Mouse (Mus musculus) kidney, embryonic 14.5 days (tissue): ENCODE results near the gene Ythdf1. TPM values are rescaled to one million over a fixed set of nuclear protein-coding genes. Genes with fewer than 3 reads are reported as not detected.

ENCODE experiments used
- ATAC-seq: fragments of 200-750 bp; cut with Nextera tagmentation; 2 replicates; pipeline ENCODE4 v1.8.0; 2017; ENCODE audit warnings: moderate number of reproducible peaks, mild to moderate bottlenecking, moderate TSS enrichment, moderate library complexity; ENCODE audit not compliant: low FRiP score, low TSS enrichment
- H3K27ac ChIP-seq: fragments of 300-500 bp; sonication (generic); 2 replicates; pipeline ENCODE4 v1.5.1; 2014; ENCODE audit warnings: low read depth, mild to moderate bottlenecking, low read length, moderate library complexity, mixed read lengths
- H3K27me3 ChIP-seq: fragments of 300-500 bp; sonication (generic); 2 replicates; pipeline ENCODE4 v1.6.1; 2014; ENCODE audit warnings: mild to moderate bottlenecking, low read length; ENCODE audit not compliant: control insufficient read depth, insufficient read depth
- H3K36me3 ChIP-seq: fragments of 300-500 bp; sonication (generic); 2 replicates; pipeline ENCODE4 v1.6.1; 2014; ENCODE audit warnings: low read length, mixed read lengths; ENCODE audit not compliant: control insufficient read depth, insufficient read depth
- H3K4me1 ChIP-seq: fragments of 300-500 bp; sonication (generic); 2 replicates; pipeline ENCODE4 v1.6.1; 2014; ENCODE audit warnings: low read length, mixed read lengths; ENCODE audit not compliant: control insufficient read depth, insufficient read depth
- H3K4me2 ChIP-seq: fragments of 300-500 bp; sonication (generic); replicated peaks from 2 replicates; pipeline ENCODE4 v1.6.1; 2014; ENCODE audit warnings: low read depth, mild to moderate bottlenecking, low read length
- H3K4me3 ChIP-seq: fragments of 300-500 bp; sonication (generic); 2 replicates; pipeline ENCODE4 v1.5.1; 2014; ENCODE audit warnings: mild to moderate bottlenecking, low read length
- H3K9ac ChIP-seq: fragments of 300-500 bp; sonication (generic); 2 replicates; pipeline ENCODE4 v1.6.1; 2014; ENCODE audit warnings: low read depth, mild to moderate bottlenecking, low read length, moderate library complexity
- H3K9me3 ChIP-seq: fragments of 300-500 bp; sonication (generic); 2 replicates; pipeline ENCODE4 v1.6.1; 2016; ENCODE audit warnings: low read length; ENCODE audit not compliant: control insufficient read depth
- WGBS: fragments of 180-500 bp; shearing (Covaris S2); extraction: QIAGEN DNeasy Blood & Tissue Kit; methylation state at CpG from one replicate; pipeline ENCODE4 v1.1.7; 2014; 5-methylcytosine and 5-hydroxymethylcytosine counted together
- polyA plus RNA-seq: library from polyadenylated mRNA; unstranded; fragments of >200 nt; fragmentation: Nextera tagmentation; extraction: Ambion mirVana; gene quantifications from 2 replicates; pipeline ENCODE4 v1.2.1, GENCODE M21; 2014

Gene Ythdf1
- 48.7 and 75.4 TPM in 2 replicates for polyA plus RNA-seq

DNA sequence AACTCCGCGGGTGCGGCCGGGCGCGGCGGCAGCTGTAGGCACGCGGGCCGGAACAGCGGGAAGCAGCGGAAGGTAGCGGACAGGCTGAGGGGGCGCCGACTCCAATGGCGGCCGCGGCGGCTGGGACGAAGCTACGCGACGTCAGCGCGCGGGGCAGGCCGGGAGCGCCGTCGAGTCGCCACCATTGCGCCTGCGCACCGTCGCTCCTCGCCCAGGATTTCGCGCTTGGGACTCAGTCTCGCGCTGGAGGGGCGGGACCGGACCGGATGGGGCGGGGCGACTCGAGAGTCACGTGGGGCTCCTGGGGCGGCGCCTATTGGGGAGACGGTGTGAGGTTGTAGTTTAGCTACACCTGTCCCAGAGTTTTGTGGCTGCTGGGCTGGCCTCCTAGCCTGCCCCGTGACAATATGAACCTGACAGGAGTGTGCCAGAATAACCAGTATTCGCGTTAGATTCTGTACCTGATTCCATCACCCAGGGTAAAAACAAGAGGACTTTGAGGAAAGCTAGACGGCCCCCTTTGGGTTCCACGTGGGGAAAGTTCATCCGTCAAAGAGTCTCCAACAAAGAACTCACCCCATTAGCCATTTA, at the start of gene Ythdf1:
Ythdf1 (minus strand) TSS at position 140 of the 591 bp plus-strand sequence.
- Histone ChIP-seq H3K9me3 (no peaks in the 10 kb centered on the region), H3K4me1 (peaks cover 6% of the 10 kb centered on the region; the same call in 1 of the 2 replicates), H3K4me3 (peak within 1 kb of the TSS; percentile 99), H3K4me2 (peak within 1 kb of the TSS; percentile 90), H3K9ac (peak within 1 kb of the TSS; percentile 99), H3K36me3 (peaks cover 28% of the 10 kb centered on the region), H3K27ac (peak within 1 kb of the TSS; percentile 52), H3K27me3 (no peaks in the 10 kb centered on the region)
- ATAC-seq = peak; percentile 96
- WGBS = under 1% methylated on average over 45 of the region's 56 CpGs

DNA sequence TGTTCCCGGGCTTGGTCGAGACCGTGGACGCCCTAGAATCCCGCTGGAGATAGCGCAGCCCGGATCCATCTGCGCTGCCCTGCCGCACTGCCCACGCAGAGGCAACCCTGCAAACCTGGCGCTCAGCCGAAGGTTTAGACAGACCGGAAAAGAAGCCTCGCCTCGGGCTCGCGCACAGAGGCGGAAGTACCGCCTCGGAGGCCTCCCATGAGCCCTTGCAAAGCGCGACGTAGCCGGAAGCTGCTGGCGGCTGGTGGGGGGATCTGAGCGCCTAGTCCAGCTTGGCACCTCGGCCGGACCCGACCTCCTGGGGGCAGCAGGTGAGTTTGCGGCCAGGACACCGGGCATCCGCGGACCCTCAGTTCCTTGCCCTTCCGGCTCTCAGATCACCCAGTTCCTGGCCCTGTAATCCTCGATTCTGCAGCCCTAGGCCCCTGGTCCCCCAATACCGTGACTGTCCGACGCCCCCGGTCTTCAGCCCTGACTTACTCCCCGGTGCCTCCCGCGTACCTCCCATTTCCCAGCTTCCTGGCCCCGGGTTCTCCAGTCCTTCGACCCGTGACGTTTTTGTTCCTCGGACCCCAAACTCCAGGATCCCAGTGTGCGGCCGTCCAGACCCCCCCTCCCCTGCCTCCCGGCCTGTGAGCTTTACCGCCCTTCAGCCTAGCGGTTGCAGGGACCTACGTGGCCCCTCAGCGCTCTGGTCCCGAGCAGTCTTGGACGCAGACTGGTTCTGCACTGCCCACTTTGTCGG, 46.4 kb upstream of the Ythdf1 start, which contains the start of gene Arfgap1:
Arfgap1 (plus strand) TSS at position 216 of the 754 bp plus-strand sequence.
- ATAC-seq = peak; percentile 93
- under 1% methylated on average over 56 of the region's 57 CpGs for WGBS
- Histone ChIP-seq H3K4me1 (peaks cover 4% of the 10 kb centered on the region; the same call in 1 of the 2 replicates), H3K27me3 (no peaks in the 10 kb centered on the region), H3K9ac (peak within 1 kb of the TSS; percentile 93), H3K4me2 (peak within 1 kb of the TSS; percentile 80), H3K36me3 (peaks cover 25% of the 10 kb centered on the region), H3K27ac (peak within 1 kb of the TSS; percentile 86), H3K4me3 (peak within 1 kb of the TSS; percentile 97), H3K9me3 (no peaks in the 10 kb centered on the region)

DNA sequence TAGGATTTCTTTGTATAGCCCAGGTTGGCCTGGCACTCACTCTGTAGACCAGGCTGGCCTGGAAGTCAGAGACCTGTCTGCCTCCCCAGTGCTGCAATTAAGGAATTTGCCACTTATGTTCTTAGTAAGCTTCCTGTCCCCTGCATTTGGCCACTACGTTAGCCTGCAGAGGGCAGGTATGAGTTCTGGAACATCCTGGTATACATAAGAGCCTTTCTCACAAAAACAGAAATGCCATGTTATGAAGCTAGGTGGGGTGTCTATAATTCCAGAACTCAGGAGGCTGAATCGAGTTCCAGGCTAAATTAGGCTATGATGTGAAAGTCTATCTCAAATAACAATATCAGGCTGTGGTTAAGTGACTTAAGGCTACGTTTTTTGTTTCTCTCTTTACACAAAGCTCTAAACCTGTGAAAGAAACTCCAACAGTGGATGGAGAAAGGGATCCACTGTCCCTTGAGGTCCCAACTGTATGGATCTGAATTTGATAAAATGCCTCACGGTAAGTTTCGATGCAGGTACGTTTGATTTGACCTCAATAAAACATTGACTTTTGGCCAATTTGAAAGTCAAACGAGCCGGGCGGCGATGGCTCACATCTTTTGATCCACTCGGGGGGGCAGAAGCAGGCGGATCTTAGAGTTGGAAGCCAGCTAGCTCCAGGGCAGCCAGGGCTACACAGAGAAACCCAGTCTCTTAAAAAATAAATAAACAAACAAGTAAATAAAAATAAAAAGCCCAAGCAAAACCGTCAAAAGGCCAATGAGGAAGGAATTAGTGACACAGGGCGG, 45.5 kb upstream of the Ythdf1 start:
- H3K9me3 ChIP-seq = no peaks in the 10 kb centered on the region
- H3K4me2 ChIP-seq = peak overlapping the region; percentile 80
- no peaks in the 10 kb centered on the region for H3K27me3 ChIP-seq
- peak overlapping the region; percentile 86 for H3K27ac ChIP-seq
- H3K4me1 ChIP-seq = peaks cover 4% of the 10 kb centered on the region; the same call in 1 of the 2 replicates
- H3K36me3 ChIP-seq = peaks cover 16% of the 10 kb centered on the region
- peak overlapping the region; percentile 93 for H3K9ac ChIP-seq
- 10% methylated on average over 14 of the region's 14 CpGs for WGBS
- H3K4me3 ChIP-seq = peak overlapping the region; percentile 97
- no peak for ATAC-seq

DNA sequence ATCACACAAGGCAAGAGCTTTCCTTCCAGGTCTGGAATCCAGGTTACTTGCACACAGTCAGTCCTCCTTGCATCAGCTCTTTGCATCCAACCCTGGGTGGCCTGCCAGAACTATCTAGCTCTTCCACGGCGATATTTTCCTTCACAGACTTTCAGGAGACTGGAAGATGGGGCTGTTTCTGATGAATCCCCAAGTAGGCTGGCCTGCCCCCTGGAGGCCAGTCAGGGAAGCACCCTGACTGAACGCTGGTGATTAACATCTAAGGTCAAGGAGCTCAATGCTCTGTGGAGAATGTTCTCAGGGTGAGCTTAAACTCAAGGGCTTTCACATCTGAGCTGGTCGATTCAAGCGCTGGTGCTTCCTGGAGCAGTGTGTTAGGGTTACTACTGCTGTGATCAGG, 43.2 kb upstream of the Ythdf1 start:
- no peak overlapping the region for H3K27ac ChIP-seq
- ATAC-seq = no peak
- no peaks in the 10 kb centered on the region for H3K27me3 ChIP-seq
- WGBS = 2% methylated on average over 5 of the region's 5 CpGs
- H3K9me3 ChIP-seq = no peaks in the 10 kb centered on the region
- H3K36me3 ChIP-seq = no peaks in the 10 kb centered on the region; the same call in 1 of the 2 replicates
- no peak overlapping the region for H3K4me2 ChIP-seq
- H3K4me3 ChIP-seq = no peak overlapping the region
- H3K9ac ChIP-seq = no peak overlapping the region
- peaks cover 3% of the 10 kb centered on the region; the same call in 1 of the 2 replicates for H3K4me1 ChIP-seq

DNA sequence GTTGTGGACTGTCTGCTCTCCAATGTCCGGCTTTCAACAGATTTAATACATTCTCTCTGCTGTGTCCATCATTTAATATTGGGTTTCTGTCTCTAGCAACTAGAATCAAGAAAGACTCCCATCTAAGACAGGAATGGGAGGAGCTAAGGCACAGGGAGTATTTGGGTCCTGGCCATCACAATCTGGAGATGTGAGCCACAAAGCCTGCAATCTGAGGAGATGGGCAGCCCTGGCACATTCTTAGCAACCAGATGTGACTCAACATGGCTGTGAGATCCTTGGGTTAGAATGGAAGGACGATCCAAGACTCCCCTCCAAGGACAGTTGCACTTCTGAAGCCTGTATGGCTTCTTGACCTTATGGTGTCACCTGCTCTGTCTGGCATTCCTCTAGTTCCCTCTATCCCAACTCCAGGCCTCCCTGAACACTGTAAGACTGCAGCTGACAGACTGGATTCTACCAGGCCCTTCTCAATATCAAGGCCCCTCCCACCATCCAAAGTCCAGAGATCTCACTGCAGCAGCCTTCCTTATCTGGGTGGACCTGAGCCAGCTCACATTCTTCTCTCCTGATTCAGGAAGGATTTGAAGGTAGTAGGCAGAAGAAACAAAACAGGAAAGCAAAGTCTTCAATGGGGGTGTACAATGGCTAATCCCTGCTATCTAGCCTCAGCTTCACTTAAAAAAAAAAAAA, 42.0 kb upstream of the Ythdf1 start:
- no peak overlapping the region for H3K9ac ChIP-seq
- WGBS = 66% methylated on average over 2 of the region's 2 CpGs
- H3K4me3 ChIP-seq = no peak overlapping the region
- H3K4me2 ChIP-seq = no peak overlapping the region
- no peak overlapping the region for H3K27ac ChIP-seq
- H3K9me3 ChIP-seq = no peaks in the 10 kb centered on the region
- no peaks in the 10 kb centered on the region for H3K27me3 ChIP-seq
- no peaks in the 10 kb centered on the region for H3K36me3 ChIP-seq
- no peaks in the 10 kb centered on the region for H3K4me1 ChIP-seq
- ATAC-seq = no peak

DNA sequence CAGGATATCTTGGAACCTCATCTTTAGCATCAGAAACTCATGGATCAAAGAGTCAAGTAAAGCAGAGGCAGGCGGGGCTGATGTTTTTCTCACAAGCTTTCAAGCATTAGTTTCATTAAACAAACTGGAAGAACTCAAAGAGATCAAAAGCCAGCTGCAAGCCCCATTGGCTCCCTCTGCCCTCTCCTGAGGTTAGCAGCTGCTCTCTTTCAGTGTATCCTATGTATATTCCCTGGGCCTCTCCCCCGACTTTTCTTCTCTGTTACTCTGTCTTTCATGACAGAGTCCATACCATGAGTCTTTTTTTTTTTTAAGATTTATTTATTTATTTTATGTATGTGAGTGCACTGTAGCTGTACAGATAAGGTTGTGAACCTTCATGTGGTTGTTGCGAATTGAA, 39.4 kb upstream of the Ythdf1 start:
- no peaks in the 10 kb centered on the region for H3K27me3 ChIP-seq

DNA sequence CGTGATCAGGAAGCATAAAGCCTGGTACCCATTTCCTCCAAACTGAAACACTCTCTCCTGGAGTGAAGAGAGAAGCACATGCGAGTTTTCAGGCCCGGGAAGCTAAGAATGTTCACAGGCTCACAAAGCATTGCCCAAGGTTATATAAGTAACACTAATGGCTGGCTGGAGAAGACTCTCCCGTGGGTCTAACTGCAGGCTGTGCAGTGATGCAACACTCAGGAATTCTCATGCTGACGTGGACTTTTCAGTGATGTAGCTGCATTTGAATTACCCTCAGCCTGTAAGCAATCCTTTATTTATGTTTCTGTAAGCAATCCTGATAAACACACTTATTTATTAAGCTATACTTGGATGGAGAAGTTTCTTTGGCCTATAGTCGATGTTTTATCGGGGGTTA, 38.9 kb upstream of the Ythdf1 start:
- Histone ChIP-seq H3K27ac (no peak overlapping the region), H3K27me3 (no peaks in the 10 kb centered on the region), H3K9ac (no peak overlapping the region), H3K4me1 (peaks cover 10% of the 10 kb centered on the region; the same call in 1 of the 2 replicates), H3K9me3 (no peaks in the 10 kb centered on the region), H3K4me3 (no peak overlapping the region), H3K4me2 (no peak overlapping the region), H3K36me3 (no peaks in the 10 kb centered on the region)
- WGBS = 72% methylated on average over 7 of the region's 7 CpGs
- no peak for ATAC-seq

More for the DNA sequence above, 39.4 kb upstream of the Ythdf1 start:
- Histone ChIP-seq H3K4me3 (no peak overlapping the region), H3K4me1 (peaks cover 4% of the 10 kb centered on the region; the same call in 1 of the 2 replicates), H3K9me3 (no peaks in the 10 kb centered on the region), H3K36me3 (no peaks in the 10 kb centered on the region), H3K27ac (no peak overlapping the region), H3K4me2 (no peak overlapping the region), H3K9ac (no peak overlapping the region)
- 54% methylated on average over 3 of the region's 3 CpGs for WGBS
- ATAC-seq = no peak
